Mouse (Mus musculus) olfactory bulb, adult 2 months (tissue): Measurements from ENCODE around the gene Washc2.

Source experiments
- CTCF ChIP-seq: fragments of 200-500 bp; IDR thresholded peaks from 2 replicates; pipeline ENCODE4 v1.5.1; 2012; ENCODE audit warnings: low read depth, mild to moderate bottlenecking, low read length, moderate library complexity; ENCODE audit not compliant: insufficient read depth
- POLR2A ChIP-seq: fragments of 200-500 bp; IDR thresholded peaks from 2 replicates; pipeline ENCODE4 v1.6.1; 2012; ENCODE audit warnings: mild to moderate bottlenecking, low read depth, low read length, moderate library complexity; ENCODE audit not compliant: insufficient read depth

- no peak for TF ChIP-seq CTCF
- no peak for TF ChIP-seq POLR2A
Measured at GRCm38 (mm10) chr6:116266273-116267109, 58.7 kb downstream of the Washc2 start.
